Mouse (Mus musculus) neural tube, postnatal 0 days (tissue): ENCODE data around the gene Dph3. TPM values are rescaled to one million over a fixed set of nuclear protein-coding genes. Genes with fewer than 3 reads are reported as not detected.

Experiments
- polyA plus RNA-seq: library from polyadenylated mRNA; unstranded; fragments of >200 nt; fragmentation: Nextera tagmentation; extraction: Ambion mirVana; gene quantifications from 2 replicates; pipeline ENCODE4 v1.2.1, GENCODE M21; 2015

The Dph3 gene
- 72.8 and 73.7 TPM in 2 replicates for polyA plus RNA-seq

GRCm38 (mm10) chr14:32085486-32086201, at the start of gene Dph3:
TSS of gene Dph3 (minus strand) at chr14:32085729.

GRCm38 (mm10) chr14:32084761-32085485, 606 bp downstream of the Dph3 start, which contains the start of gene Oxnad1:
TSS of gene Oxnad1 (plus strand) at chr14:32085374.

Other genes with a start within 250 kb of the Dph3 start
- 0.65 and 0.78 TPM in 2 replicates for gene Galnt15, start 56.7 kb downstream of the Dph3 start, polyA plus RNA-seq
- 24.3 and 25.2 TPM in 2 replicates for gene Oxnad1, start 355 bp downstream of the Dph3 start, polyA plus RNA-seq
- gene Msmb, start 56.3 kb upstream of the Dph3 start, polyA plus RNA-seq: not detected in 2 replicates
- gene Ncoa4, start 74.1 kb upstream of the Dph3 start, polyA plus RNA-seq: 83.7 and 87.3 TPM in 2 replicates
- gene Timm23, start 116.2 kb upstream of the Dph3 start, polyA plus RNA-seq: 248 and 274 TPM in 2 replicates
- 22.1 and 24.5 TPM in 2 replicates for gene Parg, start 116.2 kb upstream of the Dph3 start, polyA plus RNA-seq
- 18.3 and 19.7 TPM in 2 replicates for gene Ogdhl, start 236.3 kb upstream of the Dph3 start, polyA plus RNA-seq